Mouse (Mus musculus) erythroblast, embryonic 14.5 days (primary cell): ENCODE results near the gene Ankrd23. TPM values are rescaled to one million over a fixed set of nuclear protein-coding genes. Genes with fewer than 3 reads are reported as not detected.

Experiments
- H3K27me3 ChIP-seq: 2 replicates; pipeline ENCODE4 v1.6.1; 2012; ENCODE audit warnings: inconsistent platforms; ENCODE audit not compliant: control insufficient read depth
- H3K36me3 ChIP-seq: 2 replicates; pipeline ENCODE4 v1.6.1; 2012; ENCODE audit warnings: mild to moderate bottlenecking, inconsistent platforms; ENCODE audit not compliant: control insufficient read depth
- H3K4me1 ChIP-seq: 2 replicates; pipeline ENCODE4 v1.6.1; 2012; ENCODE audit warnings: inconsistent platforms; ENCODE audit not compliant: control insufficient read depth
- H3K4me3 ChIP-seq: replicated peaks from 2 replicates; pipeline ENCODE3; 2012; ENCODE audit warnings: moderate library complexity, mild to moderate bottlenecking, inconsistent platforms
- H3K9me3 ChIP-seq: 2 replicates; pipeline ENCODE4 v1.6.1; 2012; ENCODE audit warnings: low read length, inconsistent platforms, mixed read lengths; ENCODE audit not compliant: control insufficient read depth
- GATA1 ChIP-seq: IDR thresholded peaks from 2 replicates; pipeline ENCODE4 v1.6.1; 2012; ENCODE audit warnings: low read length, inconsistent platforms, mixed read lengths
- TAL1 ChIP-seq: IDR thresholded peaks from 3 replicates; pipeline ENCODE4 v1.6.1; 2012; ENCODE audit warnings: low read length, inconsistent platforms, mixed read lengths
- polyA plus RNA-seq: library from polyadenylated mRNA; stranded (reverse); fragments of >175 nt; gene quantifications from 2 replicates; pipeline ENCODE4 v1.2.3, GENCODE M21; 2012

Gene Ankrd23
- polyA plus RNA-seq, 1 experiment: 0.11 TPM

GRCm38 (mm10) chr1:36530485-36530884, 6.2 kb downstream of the Ankrd23 start:
- peaks cover 2% of the 10 kb centered on the region; the same call in 1 of the 2 replicates for H3K4me1 ChIP-seq
- H3K9me3 ChIP-seq: no peaks in the 10 kb centered on the region
- no peaks in the 10 kb centered on the region for H3K27me3 ChIP-seq
- peaks cover 30% of the 10 kb centered on the region for H3K36me3 ChIP-seq
- no peak for TF ChIP-seq GATA1
- TF ChIP-seq TAL1: no peak
- no peak overlapping the region for H3K4me3 ChIP-seq

GRCm38 (mm10) chr1:36529875-36530274, 6.8 kb downstream of the Ankrd23 start:
- Histone ChIP-seq H3K9me3 (no peaks in the 10 kb centered on the region), H3K27me3 (no peaks in the 10 kb centered on the region), H3K4me3 (no peak overlapping the region), H3K4me1 (peaks cover 2% of the 10 kb centered on the region; the same call in 1 of the 2 replicates), H3K36me3 (peaks cover 37% of the 10 kb centered on the region)
- TF ChIP-seq TAL1 (no peak), GATA1 (no peak)

GRCm38 (mm10) chr1:36529274-36529673, 7.4 kb downstream of the Ankrd23 start:
- TF ChIP-seq GATA1 (no peak), TAL1 (no peak)
- Histone ChIP-seq H3K4me1 (no peaks in the 10 kb centered on the region), H3K27me3 (no peaks in the 10 kb centered on the region), H3K9me3 (no peaks in the 10 kb centered on the region), H3K36me3 (peaks cover 43% of the 10 kb centered on the region), H3K4me3 (no peak overlapping the region)

GRCm38 (mm10) chr1:36528351-36528750, 8.3 kb downstream of the Ankrd23 start:
- TF ChIP-seq TAL1 (no peak), GATA1 (no peak)
- Histone ChIP-seq H3K27me3 (no peaks in the 10 kb centered on the region), H3K4me1 (no peaks in the 10 kb centered on the region), H3K9me3 (no peaks in the 10 kb centered on the region), H3K4me3 (no peak overlapping the region), H3K36me3 (peaks cover 52% of the 10 kb centered on the region)

GRCm38 (mm10) chr1:36526903-36527302, 9.8 kb downstream of the Ankrd23 start:
- no peak for TF ChIP-seq TAL1
- no peak for TF ChIP-seq GATA1
- H3K27me3 ChIP-seq: no peaks in the 10 kb centered on the region
- no peak overlapping the region for H3K4me3 ChIP-seq
- H3K4me1 ChIP-seq: no peaks in the 10 kb centered on the region
- no peaks in the 10 kb centered on the region for H3K9me3 ChIP-seq
- H3K36me3 ChIP-seq: peaks cover 63% of the 10 kb centered on the region

- Histone ChIP-seq H3K9me3 (no peaks in the 10 kb centered on the region), H3K27me3 (no peaks in the 10 kb centered on the region), H3K4me1 (no peaks in the 10 kb centered on the region), H3K4me3 (no peak overlapping the region), H3K36me3 (peaks cover 64% of the 10 kb centered on the region)
- TF ChIP-seq GATA1: no peak
These were observed 10.9 kb downstream of the Ankrd23 start for GRCm38 (mm10) chr1:36525774-36526173.

- Histone ChIP-seq H3K36me3 (peaks cover 77% of the 10 kb centered on the region), H3K4me1 (no peaks in the 10 kb centered on the region), H3K9me3 (no peaks in the 10 kb centered on the region), H3K4me3 (no peak overlapping the region), H3K27me3 (no peaks in the 10 kb centered on the region)
- no peak for TF ChIP-seq GATA1
- TF ChIP-seq TAL1: no peak
These were observed 12.6 kb downstream of the Ankrd23 start for GRCm38 (mm10) chr1:36524058-36524457.

GRCm38 (mm10) chr1:36523332-36524013, 13.2 kb downstream of the Ankrd23 start:
- Histone ChIP-seq H3K4me1 (no peaks in the 10 kb centered on the region), H3K36me3 (peaks cover 83% of the 10 kb centered on the region)
- TF ChIP-seq GATA1: no peak
- TF ChIP-seq TAL1: no peak

GRCm38 (mm10) chr1:36522210-36522609, 14.5 kb downstream of the Ankrd23 start:
- peaks cover 93% of the 10 kb centered on the region for H3K36me3 ChIP-seq

More at GRCm38 (mm10) chr1:36523332-36524013, 13.2 kb downstream of the Ankrd23 start:
- H3K27me3 ChIP-seq: no peaks in the 10 kb centered on the region
- no peak overlapping the region for H3K4me3 ChIP-seq
- no peaks in the 10 kb centered on the region for H3K9me3 ChIP-seq

More at GRCm38 (mm10) chr1:36522210-36522609, 14.5 kb downstream of the Ankrd23 start:
- Histone ChIP-seq H3K27me3 (no peaks in the 10 kb centered on the region), H3K4me3 (no peak overlapping the region), H3K4me1 (no peaks in the 10 kb centered on the region), H3K9me3 (no peaks in the 10 kb centered on the region)
- TF ChIP-seq TAL1: no peak
- TF ChIP-seq GATA1: no peak
